Comparison of ENCODE assay signal across 20 mouse cellular contexts in genomic region chr8:71718252-71718651, GRCm38 (mm10). TPM values are rescaled to one million over a fixed set of nuclear protein-coding genes. Genes with fewer than 3 reads are reported as not detected.
DNase-seq lines count a peak whose midpoint lies in the region; ATAC-seq lines count a peak whose summit lies in the region.
"Had no signal": no experiment of that assay in that cellular context is flagged by ENCODE, and none has a peak within 500 bp of the region (broad histone marks: within the 10 kb centered on the region; RNA-seq: fewer than 3 reads in every experiment).

No protein-coding gene starts in this region.

- no peak for DNase-seq in hindbrain, embryonic 11.5 days (ENCODE audit: low spot score)
- DNase-seq in neural tube, embryonic 10.5 days (ENCODE audit: extremely low spot score, low spot score), result no peak
- DNase-seq in hindbrain, embryonic 14.5 days (ENCODE audit: low spot score), result no peak
- DNase-seq in cerebellum, adult 9-10 months, result no peak
- no peak for DNase-seq in right cerebral cortex, postnatal 14 days
- DNase-seq: B cell, adult 2 months; cerebellum, postnatal 10 days; kidney, adult 11 months; layer of hippocampus, postnatal 36 days; lung, postnatal 10 days; thymus, adult 2 months had no signal

- H3K4me1 ChIP-seq in hindbrain, embryonic 13.5 days (replicated peaks), result peaks cover 56% of the 10 kb centered on the region
- peaks cover 18% of the 10 kb centered on the region for H3K4me1 ChIP-seq in hindbrain, embryonic 11.5 days (replicated peaks; ENCODE audit: control insufficient read depth, insufficient read depth, low read length)
- H3K4me1 ChIP-seq in neural tube, embryonic 15.5 days, result peaks cover 53% of the 10 kb centered on the region
- peaks cover 49% of the 10 kb centered on the region for H3K4me1 ChIP-seq in hindbrain, embryonic 14.5 days (replicated peaks; ENCODE audit: control insufficient read depth, insufficient read depth, low read length)
- H3K4me1 ChIP-seq: heart, embryonic 10.5 days; limb, embryonic 15.5 days had no signal

- H3K27me3 ChIP-seq in hindbrain, embryonic 13.5 days, result no peaks in the 10 kb centered on the region
- H3K27me3 ChIP-seq in hindbrain, embryonic 11.5 days (ENCODE audit: control insufficient read depth, insufficient read depth, low read length), result no peaks in the 10 kb centered on the region; the same call in 1 of the 2 replicates
- no peaks in the 10 kb centered on the region for H3K27me3 ChIP-seq in neural tube, embryonic 15.5 days (replicated peaks)
- no peaks in the 10 kb centered on the region for H3K27me3 ChIP-seq in hindbrain, embryonic 14.5 days (ENCODE audit: control insufficient read depth, insufficient read depth, low read length)
- H3K27me3 ChIP-seq: stomach, embryonic 15.5 days had no signal

- H3K9me3 ChIP-seq in hindbrain, embryonic 13.5 days, result no peaks in the 10 kb centered on the region
- H3K9me3 ChIP-seq in hindbrain, embryonic 11.5 days (ENCODE audit: control insufficient read depth, low read length), result no peaks in the 10 kb centered on the region
- no peaks in the 10 kb centered on the region for H3K9me3 ChIP-seq in neural tube, embryonic 15.5 days (replicated peaks)
- no peaks in the 10 kb centered on the region for H3K9me3 ChIP-seq in hindbrain, embryonic 14.5 days (ENCODE audit: control insufficient read depth, low read length)
- H3K9me3 ChIP-seq: embryonic facial prominence, embryonic 13.5 days; heart, embryonic 10.5 days; limb, embryonic 15.5 days; megakaryocyte, embryonic 14.5 days; stomach, embryonic 15.5 days had no signal

- ATAC-seq in hindbrain, embryonic 13.5 days (ENCODE audit: low FRiP score), result no peak
- no peak for ATAC-seq in hindbrain, embryonic 11.5 days (ENCODE audit: low FRiP score)
- ATAC-seq in neural tube, embryonic 15.5 days (ENCODE audit: low FRiP score), result no peak
- no peak for ATAC-seq in hindbrain, embryonic 14.5 days (ENCODE audit: low FRiP score)

- H3K27ac ChIP-seq in hindbrain, embryonic 13.5 days, result peak overlapping the region; percentile 89; the same call in 1 of the 2 replicates
- no peak overlapping the region for H3K27ac ChIP-seq in hindbrain, embryonic 11.5 days (ENCODE audit: low read depth, low read length)
- H3K27ac ChIP-seq in neural tube, embryonic 15.5 days (replicated peaks), result 0 out of 2 replicates have a peak overlapping the region, but pooled peaks have one; percentile 71
- H3K27ac ChIP-seq in hindbrain, embryonic 14.5 days, result peak overlapping the region; percentile 40; the same call in 1 of the 2 replicates
- H3K27ac ChIP-seq: embryonic facial prominence, embryonic 13.5 days; heart, embryonic 10.5 days; kidney, postnatal 0 days; limb, embryonic 15.5 days; stomach, embryonic 15.5 days had no signal

- H3K36me3 ChIP-seq in hindbrain, embryonic 13.5 days, result peaks cover 47% of the 10 kb centered on the region
- H3K36me3 ChIP-seq in hindbrain, embryonic 11.5 days (ENCODE audit: control insufficient read depth, insufficient read depth, low read length), result no peaks in the 10 kb centered on the region
- peaks cover 43% of the 10 kb centered on the region for H3K36me3 ChIP-seq in neural tube, embryonic 15.5 days
- H3K36me3 ChIP-seq in hindbrain, embryonic 14.5 days (replicated peaks; ENCODE audit: control insufficient read depth, insufficient read depth), result peaks cover 42% of the 10 kb centered on the region
- H3K36me3 ChIP-seq: embryonic facial prominence, embryonic 13.5 days; heart, embryonic 10.5 days; limb, embryonic 15.5 days; stomach, embryonic 15.5 days had no signal

- H3K4me2 ChIP-seq in hindbrain, embryonic 13.5 days, result no peak overlapping the region
- no peak overlapping the region for H3K4me2 ChIP-seq in hindbrain, embryonic 11.5 days (replicated peaks; ENCODE audit: low read depth, low read length)
- no peak overlapping the region for H3K4me2 ChIP-seq in neural tube, embryonic 15.5 days
- no peak overlapping the region for H3K4me2 ChIP-seq in hindbrain, embryonic 14.5 days (replicated peaks)
- H3K4me2 ChIP-seq: embryonic facial prominence, embryonic 13.5 days; limb, embryonic 15.5 days; stomach, embryonic 15.5 days had no signal

- no peak overlapping the region for H3K4me3 ChIP-seq in hindbrain, embryonic 13.5 days
- H3K4me3 ChIP-seq in hindbrain, embryonic 11.5 days (ENCODE audit: low read depth, low read length), result no peak overlapping the region
- no peak overlapping the region for H3K4me3 ChIP-seq in neural tube, embryonic 15.5 days (replicated peaks)
- H3K4me3 ChIP-seq in hindbrain, embryonic 14.5 days (replicated peaks; ENCODE audit: low read length), result no peak overlapping the region
- H3K4me3 ChIP-seq: embryonic facial prominence, embryonic 13.5 days; heart, embryonic 10.5 days; limb, embryonic 15.5 days; megakaryocyte, embryonic 14.5 days; myocyte; stomach, embryonic 15.5 days had no signal

- H3K9ac ChIP-seq in hindbrain, embryonic 13.5 days, result no peak overlapping the region
- no peak overlapping the region for H3K9ac ChIP-seq in hindbrain, embryonic 11.5 days (ENCODE audit: low read depth, low read length)
- no peak overlapping the region for H3K9ac ChIP-seq in neural tube, embryonic 15.5 days (replicated peaks)
- no peak overlapping the region for H3K9ac ChIP-seq in hindbrain, embryonic 14.5 days
- H3K9ac ChIP-seq: embryonic facial prominence, embryonic 13.5 days; limb, embryonic 15.5 days; stomach, embryonic 15.5 days had no signal

- 23% methylated on average over 3 of the region's 3 CpGs for WGBS in hindbrain, embryonic 13.5 days
- 28% methylated on average over 3 of the region's 3 CpGs for WGBS in hindbrain, embryonic 11.5 days
- 24% methylated on average over 3 of the region's 3 CpGs for WGBS in neural tube, embryonic 15.5 days
- WGBS in hindbrain, embryonic 14.5 days, result 32% methylated on average over 3 of the region's 3 CpGs

RNA-seq across cellular contexts. Expression of gene Fcho1, which starts 7.3 kb away (rescaled TPM):
- 62.2 and 68.2 TPM in 2 replicates for polyA plus RNA-seq in hindbrain, embryonic 13.5 days (2015; fragmentation: Nextera tagmentation; extraction: Ambion mirVana)
- 13.6 and 15.0 TPM in 2 replicates for polyA plus RNA-seq in hindbrain, embryonic 11.5 days (2014; fragmentation: Nextera tagmentation; extraction: Ambion mirVana)
- polyA plus RNA-seq in neural tube, embryonic 15.5 days (2015; fragmentation: Nextera tagmentation; extraction: Ambion mirVana), result 81.2 and 85.0 TPM in 2 replicates
- 57.3 and 61.0 TPM in 2 replicates for polyA plus RNA-seq in hindbrain, embryonic 14.5 days (2014; fragmentation: Nextera tagmentation; extraction: Ambion mirVana)
- polyA plus RNA-seq: myocyte had no signal

RNA-seq across cellular contexts. Expression of gene B3gnt3, which starts 16.7 kb away (rescaled TPM):
- 0.32 and 0.34 TPM in 2 replicates for polyA plus RNA-seq in hindbrain, embryonic 13.5 days (2015; fragmentation: Nextera tagmentation; extraction: Ambion mirVana)
- polyA plus RNA-seq in hindbrain, embryonic 11.5 days (2014; fragmentation: Nextera tagmentation; extraction: Ambion mirVana), result 0.36 and 0.45 TPM in 2 replicates
- 0.56 and 1.3 TPM in 2 replicates for polyA plus RNA-seq in neural tube, embryonic 15.5 days (2015; fragmentation: Nextera tagmentation; extraction: Ambion mirVana)
- polyA plus RNA-seq in hindbrain, embryonic 14.5 days (2014; fragmentation: Nextera tagmentation; extraction: Ambion mirVana), result 0.21 and 0.41 TPM in 2 replicates

RNA-seq across cellular contexts. Expression of gene Insl3, which starts 29.2 kb away (rescaled TPM):
- polyA plus RNA-seq in hindbrain, embryonic 13.5 days (2015; fragmentation: Nextera tagmentation; extraction: Ambion mirVana), result 0.31 and 0.79 TPM in 2 replicates
- 0.35 and 0.37 TPM in 2 replicates for polyA plus RNA-seq in hindbrain, embryonic 11.5 days (2014; fragmentation: Nextera tagmentation; extraction: Ambion mirVana)
- polyA plus RNA-seq in neural tube, embryonic 15.5 days (2015; fragmentation: Nextera tagmentation; extraction: Ambion mirVana), result 1.4 and 2.8 TPM in 2 replicates
- 1.4 and 1.5 TPM in 2 replicates for polyA plus RNA-seq in hindbrain, embryonic 14.5 days (2014; fragmentation: Nextera tagmentation; extraction: Ambion mirVana)

RNA-seq across cellular contexts. Expression of gene Jak3, which starts 42.2 kb away (rescaled TPM):
- 3.5 TPM in 2 replicates for polyA plus RNA-seq in hindbrain, embryonic 13.5 days (2015; fragmentation: Nextera tagmentation; extraction: Ambion mirVana)
- 0.99 and 1.4 TPM in 2 replicates for polyA plus RNA-seq in hindbrain, embryonic 11.5 days (2014; fragmentation: Nextera tagmentation; extraction: Ambion mirVana)
- 7.4 and 11.5 TPM in 2 replicates for polyA plus RNA-seq in neural tube, embryonic 15.5 days (2015; fragmentation: Nextera tagmentation; extraction: Ambion mirVana)
- 5.4 TPM in 2 replicates for polyA plus RNA-seq in hindbrain, embryonic 14.5 days (2014; fragmentation: Nextera tagmentation; extraction: Ambion mirVana)

RNA-seq across cellular contexts. Expression of gene Unc13a, which starts 46.7 kb away (rescaled TPM):
- polyA plus RNA-seq in hindbrain, embryonic 13.5 days (2015; fragmentation: Nextera tagmentation; extraction: Ambion mirVana), result 18.0 and 18.9 TPM in 2 replicates
- 7.3 and 9.1 TPM in 2 replicates for polyA plus RNA-seq in hindbrain, embryonic 11.5 days (2014; fragmentation: Nextera tagmentation; extraction: Ambion mirVana)
- polyA plus RNA-seq in neural tube, embryonic 15.5 days (2015; fragmentation: Nextera tagmentation; extraction: Ambion mirVana), result 18.1 and 22.2 TPM in 2 replicates
- polyA plus RNA-seq in hindbrain, embryonic 14.5 days (2014; fragmentation: Nextera tagmentation; extraction: Ambion mirVana), result 16.6 and 16.7 TPM in 2 replicates
